In genomic region chr9:22216705-22217104, GRCm38 (mm10) we compare ENCODE assay signal across 25 mouse cellular contexts. TPM values are rescaled to one million over a fixed set of nuclear protein-coding genes. Genes with fewer than 3 reads are reported as not detected.
"Had no signal": no experiment of that assay in that cellular context is flagged by ENCODE, and none has a peak within 500 bp of the region (broad histone marks: within the 10 kb centered on the region; RNA-seq: fewer than 3 reads in every experiment).

No protein-coding gene starts in this region.

- DNase-seq: liver, postnatal 0 days; lung, adult 2 months; lung, postnatal 14 days; lung, postnatal 36 days; midbrain, embryonic 14.5 days; retina, postnatal 1 day; right cerebral cortex, adult 18-20 months; right cerebral cortex, postnatal 25 days; right cerebral cortex, postnatal 4 days; spleen, adult 18-20 months; thymus, adult 2 months; thymus, postnatal 25 days; thymus, postnatal 4 days had no signal

- H3K9me3 ChIP-seq: lung, embryonic 15.5 days; midbrain, embryonic 10.5 days; midbrain, embryonic 12.5 days; neural tube, embryonic 13.5 days; neural tube, embryonic 15.5 days had no signal

- H3K4me3 ChIP-seq: lung, embryonic 15.5 days; midbrain, embryonic 10.5 days; midbrain, embryonic 12.5 days; myocyte; neural tube, embryonic 13.5 days; neural tube, embryonic 15.5 days had no signal

- H3K9ac ChIP-seq: liver, postnatal 0 days; lung, embryonic 15.5 days; midbrain, embryonic 12.5 days; neural tube, embryonic 13.5 days; neural tube, embryonic 15.5 days had no signal

- H3K27ac ChIP-seq: lung, embryonic 15.5 days; macrophage; midbrain, embryonic 10.5 days; midbrain, embryonic 12.5 days; neural tube, embryonic 13.5 days; neural tube, embryonic 15.5 days had no signal

- ATAC-seq: liver, postnatal 0 days; lung, postnatal 0 days; midbrain, embryonic 16.5 days had no signal

- H3K4me1 ChIP-seq: lung, embryonic 15.5 days; midbrain, embryonic 10.5 days; midbrain, embryonic 12.5 days; neural tube, embryonic 13.5 days; neural tube, embryonic 15.5 days had no signal

- H3K36me3 ChIP-seq: lung, embryonic 15.5 days; midbrain, embryonic 10.5 days; midbrain, embryonic 12.5 days; neural tube, embryonic 13.5 days; neural tube, embryonic 15.5 days had no signal

- H3K4me2 ChIP-seq: lung, embryonic 15.5 days; midbrain, embryonic 12.5 days; neural tube, embryonic 13.5 days; neural tube, embryonic 15.5 days had no signal

- H3K27me3 ChIP-seq: lung, embryonic 15.5 days; midbrain, embryonic 12.5 days; neural tube, embryonic 13.5 days; neural tube, embryonic 15.5 days had no signal

RNA-seq across cellular contexts. Expression of gene Zfp872, which starts 28.8 kb away (rescaled TPM):
- total RNA-seq: megakaryocyte, adult 5-6 weeks; megakaryocyte-erythroid progenitor cell, adult 5-6 weeks had no signal
- polyA plus RNA-seq: macrophage; myocyte; small intestine, adult 2 months had no signal
